Mouse (Mus musculus) liver, embryonic 15.5 days (tissue): Measurements from ENCODE around the gene Nudt2. TPM values are rescaled to one million over a fixed set of nuclear protein-coding genes. Genes with fewer than 3 reads are reported as not detected.
A peak's percentile ranks its signal among the peaks of the same experiment; 100 is the strongest.

ENCODE experiments used
- ATAC-seq: fragments of 200-750 bp; cut with Nextera tagmentation; 2 replicates; pipeline ENCODE4 v1.8.0; 2017; ENCODE audit warnings: moderate number of reproducible peaks, mild to moderate bottlenecking, moderate library complexity; ENCODE audit not compliant: insufficient read depth
- H3K27ac ChIP-seq: fragments of 300-500 bp; sonication (generic); replicated peaks from 2 replicates; pipeline ENCODE4 v1.5.1; 2015; ENCODE audit warnings: mild to moderate bottlenecking, inconsistent platforms
- H3K27me3 ChIP-seq: fragments of 300-500 bp; sonication (generic); 2 replicates; pipeline ENCODE4 v1.6.1; 2015; ENCODE audit warnings: mild to moderate bottlenecking, inconsistent platforms
- H3K36me3 ChIP-seq: fragments of 300-500 bp; sonication (generic); replicated peaks from 2 replicates; pipeline ENCODE4 v1.6.1; 2015; ENCODE audit warnings: moderate library complexity, mild to moderate bottlenecking, inconsistent platforms
- H3K4me1 ChIP-seq: fragments of 300-500 bp; sonication (generic); replicated peaks from 2 replicates; pipeline ENCODE4 v1.6.1; 2015; ENCODE audit warnings: inconsistent platforms
- H3K4me2 ChIP-seq: fragments of 300-500 bp; sonication (generic); 2 replicates; pipeline ENCODE4 v1.6.1; 2015; ENCODE audit warnings: moderate library complexity, mild to moderate bottlenecking, inconsistent platforms
- H3K4me3 ChIP-seq: fragments of 300-500 bp; sonication (generic); replicated peaks from 2 replicates; pipeline ENCODE4 v1.5.1; 2015; ENCODE audit warnings: mild to moderate bottlenecking, inconsistent platforms
- H3K9ac ChIP-seq: fragments of 300-500 bp; sonication (generic); 2 replicates; pipeline ENCODE4 v1.6.1; 2015; ENCODE audit warnings: moderate library complexity, mild to moderate bottlenecking, inconsistent platforms
- H3K9me3 ChIP-seq: fragments of 300-500 bp; sonication (generic); replicated peaks from 2 replicates; pipeline ENCODE4 v1.6.1; 2016; ENCODE audit warnings: inconsistent platforms
- WGBS: fragments of 180-500 bp; shearing (Covaris S2); methylation state at CpG from one replicate; pipeline ENCODE4 v1.1.7; 2015; ENCODE audit warnings: mixed read lengths; ENCODE audit not compliant: insufficient replicate concordance; 5-methylcytosine and 5-hydroxymethylcytosine counted together
- polyA plus RNA-seq: library from polyadenylated mRNA; unstranded; fragments of >200 nt; fragmentation: Nextera tagmentation; extraction: Ambion mirVana; gene quantifications from 2 replicates; pipeline ENCODE4 v1.2.1, GENCODE M21; 2015

Gene Nudt2
- polyA plus RNA-seq, 1 experiment from 2014 or later = 22.3 TPM

DNA sequence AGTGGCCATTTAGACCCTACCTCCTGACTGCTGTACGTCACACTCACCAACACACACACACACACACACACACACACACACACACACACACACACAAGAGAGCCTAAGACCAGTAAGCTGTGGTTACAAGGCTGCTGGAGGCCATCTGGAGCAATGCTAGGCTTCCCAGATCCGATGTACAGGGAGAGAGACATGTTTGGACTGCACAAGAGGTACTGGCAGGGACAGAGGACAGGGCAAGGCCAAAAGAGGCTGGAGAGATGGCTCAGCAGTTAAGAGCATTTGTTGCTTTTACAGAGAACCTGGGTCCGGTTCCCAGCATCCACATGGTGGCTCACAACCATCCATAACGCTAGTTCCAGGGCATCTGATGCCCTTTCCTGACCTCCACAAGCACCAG is 30.1 kb downstream of the Nudt2 start:
- no peak overlapping the region for H3K4me2 ChIP-seq
- H3K27ac ChIP-seq = no peak overlapping the region
- H3K9ac ChIP-seq = no peak overlapping the region
- peaks cover 58% of the 10 kb centered on the region for H3K27me3 ChIP-seq
- H3K9me3 ChIP-seq = no peaks in the 10 kb centered on the region
- 56% methylated on average over 4 of the region's 4 CpGs for WGBS
- no peak overlapping the region for H3K4me3 ChIP-seq
- no peaks in the 10 kb centered on the region for H3K36me3 ChIP-seq
- H3K4me1 ChIP-seq = peaks cover 29% of the 10 kb centered on the region
- no peak for ATAC-seq

DNA sequence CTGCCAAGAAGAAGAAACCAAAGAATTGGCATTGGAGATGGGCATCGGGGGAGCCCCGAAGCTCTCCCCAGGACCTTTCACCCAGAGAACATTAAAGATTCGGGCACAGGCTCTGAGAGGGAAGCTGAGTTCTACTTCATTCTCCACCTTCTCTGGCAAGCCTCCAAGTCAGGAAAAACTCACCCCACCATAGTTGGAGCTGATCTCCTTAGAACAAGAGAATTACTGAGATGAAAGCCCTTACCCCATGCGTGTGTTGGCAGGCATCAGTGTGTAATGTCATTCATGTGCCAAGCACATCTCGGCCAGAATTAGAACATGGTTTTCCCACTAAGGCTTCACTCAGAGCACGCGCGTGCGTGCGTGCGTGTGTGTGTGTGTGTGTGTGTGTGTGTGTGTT is 30.9 kb downstream of the Nudt2 start:
- H3K4me1 ChIP-seq = peaks cover 29% of the 10 kb centered on the region
- no peak overlapping the region for H3K4me2 ChIP-seq
- H3K9ac ChIP-seq = no peak overlapping the region
- peaks cover 66% of the 10 kb centered on the region for H3K27me3 ChIP-seq
- no peaks in the 10 kb centered on the region for H3K9me3 ChIP-seq
- H3K36me3 ChIP-seq = no peaks in the 10 kb centered on the region
- 76% methylated on average over 11 of the region's 11 CpGs for WGBS
- H3K27ac ChIP-seq = no peak overlapping the region
- ATAC-seq = no peak
- no peak overlapping the region for H3K4me3 ChIP-seq

GRCm38 (mm10) chr4:41497046-41497445 is 32.1 kb downstream of the Nudt2 start:
- Histone ChIP-seq H3K36me3 (no peaks in the 10 kb centered on the region), H3K4me2 (no peak overlapping the region), H3K27ac (no peak overlapping the region), H3K4me1 (peaks cover 30% of the 10 kb centered on the region), H3K9ac (no peak overlapping the region), H3K9me3 (no peaks in the 10 kb centered on the region), H3K4me3 (no peak overlapping the region), H3K27me3 (peaks cover 78% of the 10 kb centered on the region)
- WGBS = 36% methylated on average over 5 of the region's 5 CpGs
- no peak for ATAC-seq

- Histone ChIP-seq H3K9me3 (no peaks in the 10 kb centered on the region), H3K4me3 (0 out of 2 replicates have a peak overlapping the region, but pooled peaks have one; percentile 4)
These were observed 32.6 kb downstream of the Nudt2 start for GRCm38 (mm10) chr4:41497579-41497978.

GRCm38 (mm10) chr4:41497995-41498845 is 33.3 kb downstream of the Nudt2 start:
- Histone ChIP-seq H3K9me3 (no peaks in the 10 kb centered on the region), H3K4me1 (peaks cover 42% of the 10 kb centered on the region), H3K27ac (no peak overlapping the region), H3K36me3 (no peaks in the 10 kb centered on the region), H3K4me3 (0 out of 2 replicates have a peak overlapping the region, but pooled peaks have one; percentile 4), H3K27me3 (peaks cover 88% of the 10 kb centered on the region), H3K9ac (no peak overlapping the region), H3K4me2 (peak overlapping the region; percentile 40)
- WGBS = 5% methylated on average over 72 of the region's 72 CpGs
- ATAC-seq = no peak

More at GRCm38 (mm10) chr4:41497579-41497978, 32.6 kb downstream of the Nudt2 start:
- no peak overlapping the region for H3K27ac ChIP-seq
- peaks cover 36% of the 10 kb centered on the region for H3K4me1 ChIP-seq
- no peak for ATAC-seq
- H3K9ac ChIP-seq = no peak overlapping the region
- 2% methylated on average over 34 of the region's 34 CpGs for WGBS
- no peaks in the 10 kb centered on the region for H3K36me3 ChIP-seq
- H3K4me2 ChIP-seq = peak overlapping the region; percentile 40
- peaks cover 83% of the 10 kb centered on the region for H3K27me3 ChIP-seq

- Histone ChIP-seq H3K4me3 (no peak overlapping the region), H3K4me2 (peak overlapping the region; percentile 40; the same call in 1 of the 2 replicates), H3K4me1 (peaks cover 37% of the 10 kb centered on the region), H3K9me3 (no peaks in the 10 kb centered on the region), H3K9ac (no peak overlapping the region), H3K36me3 (no peaks in the 10 kb centered on the region), H3K27ac (no peak overlapping the region), H3K27me3 (peaks cover 88% of the 10 kb centered on the region)
- ATAC-seq = no peak
- 4% methylated on average over 43 of the region's 43 CpGs for WGBS
These were observed 34.0 kb downstream of the Nudt2 start for GRCm38 (mm10) chr4:41498921-41499391.

DNA sequence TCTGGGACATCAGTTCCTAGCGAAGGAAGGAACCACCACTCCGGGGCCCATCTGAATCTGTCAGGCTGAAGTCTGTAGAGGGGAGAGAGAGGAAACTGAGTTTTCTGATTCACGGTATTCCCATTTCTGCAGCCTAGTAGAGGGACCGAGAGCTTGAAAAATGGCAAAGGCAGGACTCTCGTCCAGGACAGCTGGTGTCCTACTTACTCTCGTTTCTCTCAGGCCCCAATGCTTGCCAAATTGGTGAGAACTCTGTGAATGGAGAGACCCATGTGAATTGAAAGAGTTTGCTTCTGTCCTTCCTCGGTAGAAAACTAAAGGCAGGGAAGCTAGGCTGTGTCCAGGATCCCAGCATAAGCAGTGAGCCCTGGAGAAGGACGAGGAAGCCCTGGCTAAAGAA is 34.7 kb downstream of the Nudt2 start:
- H3K9me3 ChIP-seq = no peaks in the 10 kb centered on the region
- WGBS = 56% methylated on average over 8 of the region's 8 CpGs
- no peak overlapping the region for H3K4me2 ChIP-seq
- H3K27me3 ChIP-seq = peaks cover 84% of the 10 kb centered on the region
- H3K4me3 ChIP-seq = no peak overlapping the region
- ATAC-seq = no peak
- no peak overlapping the region for H3K9ac ChIP-seq
- H3K36me3 ChIP-seq = no peaks in the 10 kb centered on the region
- H3K4me1 ChIP-seq = peaks cover 34% of the 10 kb centered on the region
- no peak overlapping the region for H3K27ac ChIP-seq

DNA sequence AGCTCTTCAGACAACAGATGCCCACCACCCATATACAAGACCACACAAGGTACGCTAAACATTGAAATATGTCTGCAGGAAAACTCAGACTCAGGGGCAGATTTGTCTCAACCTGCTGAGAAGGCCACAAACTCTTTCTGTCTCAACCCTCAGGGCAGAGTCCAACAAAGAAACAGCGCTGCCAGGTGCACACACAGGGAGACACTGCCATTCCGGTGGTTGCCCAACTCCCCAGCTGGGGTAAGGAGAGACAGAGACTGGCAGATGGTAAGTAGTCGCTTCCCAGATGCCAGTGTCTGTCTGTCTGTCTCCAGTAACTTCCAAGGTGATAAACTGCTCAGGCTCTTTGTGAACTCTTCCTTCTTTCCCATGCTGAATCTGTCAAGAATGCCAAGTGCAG is 35.8 kb downstream of the Nudt2 start:
- Histone ChIP-seq H3K4me1 (peaks cover 32% of the 10 kb centered on the region), H3K9me3 (no peaks in the 10 kb centered on the region), H3K27ac (no peak overlapping the region), H3K4me3 (no peak overlapping the region), H3K4me2 (no peak overlapping the region), H3K27me3 (peaks cover 74% of the 10 kb centered on the region), H3K9ac (no peak overlapping the region), H3K36me3 (no peaks in the 10 kb centered on the region)
- no peak for ATAC-seq
- WGBS = 60% methylated on average over 4 of the region's 4 CpGs

GRCm38 (mm10) chr4:41502171-41502940 is 37.4 kb downstream of the Nudt2 start:
- no peaks in the 10 kb centered on the region for H3K9me3 ChIP-seq
- WGBS = 11% methylated on average over 20 of the region's 20 CpGs
- H3K27ac ChIP-seq = no peak overlapping the region
- H3K27me3 ChIP-seq = peaks cover 74% of the 10 kb centered on the region
- H3K4me3 ChIP-seq = peak overlapping the region; percentile 46
- H3K36me3 ChIP-seq = no peaks in the 10 kb centered on the region
- peak overlapping the region; percentile 70 for H3K4me2 ChIP-seq
- H3K9ac ChIP-seq = no peak overlapping the region
- ATAC-seq = peak; percentile 15
- H3K4me1 ChIP-seq = peaks cover 46% of the 10 kb centered on the region

DNA sequence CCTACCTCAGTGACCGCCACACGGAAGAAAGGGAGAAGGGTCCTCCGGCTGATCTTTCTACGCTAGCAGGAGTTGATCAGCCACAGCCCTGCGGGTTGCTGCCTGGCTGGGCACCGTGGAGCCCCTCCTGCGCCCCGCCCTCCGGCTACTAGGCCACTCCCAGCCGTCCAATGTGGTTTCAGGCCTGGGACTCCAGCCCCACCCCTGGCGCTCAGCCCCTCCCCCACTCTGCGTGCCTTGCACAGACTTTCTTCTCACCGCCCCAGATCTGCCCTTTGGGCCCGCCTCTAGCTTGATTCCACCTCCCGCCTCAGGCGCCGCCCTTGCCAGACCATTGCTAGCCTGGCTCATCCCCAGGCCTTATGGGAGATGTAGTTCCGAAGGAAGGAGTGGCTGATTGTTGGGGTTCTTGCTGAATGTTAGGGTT is 38.0 kb downstream of the Nudt2 start, which contains the start of gene AI464131:
AI464131 (minus strand) TSS at position 91 of the 427 bp plus-strand sequence.
- 1% methylated on average over 18 of the region's 18 CpGs for WGBS
- H3K27me3 ChIP-seq = peaks cover 74% of the 10 kb centered on the region
- no peaks in the 10 kb centered on the region for H3K36me3 ChIP-seq
- no peaks in the 10 kb centered on the region for H3K9me3 ChIP-seq
- peaks cover 43% of the 10 kb centered on the region for H3K4me1 ChIP-seq
- no peak within 1 kb of the TSS for H3K9ac ChIP-seq
- peak within 1 kb of the TSS; percentile 46 for H3K4me3 ChIP-seq
- no peak within 1 kb of the TSS for H3K27ac ChIP-seq
- ATAC-seq = peak; percentile 89
- peak within 1 kb of the TSS; percentile 70 for H3K4me2 ChIP-seq

- peaks cover 73% of the 10 kb centered on the region for H3K27me3 ChIP-seq
- WGBS = 61% methylated on average over 5 of the region's 5 CpGs
- no peak overlapping the region for H3K9ac ChIP-seq
- H3K4me1 ChIP-seq = peaks cover 32% of the 10 kb centered on the region
- ATAC-seq = no peak
- H3K9me3 ChIP-seq = no peaks in the 10 kb centered on the region
- H3K36me3 ChIP-seq = no peaks in the 10 kb centered on the region
- H3K4me2 ChIP-seq = no peak overlapping the region
- H3K4me3 ChIP-seq = no peak overlapping the region
- H3K27ac ChIP-seq = no peak overlapping the region
These were observed 39.4 kb downstream of the Nudt2 start for GRCm38 (mm10) chr4:41504325-41504724.
